Mouse (Mus musculus) layer of hippocampus, adult 9-10 months (tissue): ENCODE measurements around the gene Uaca.
A peak's percentile ranks its signal among the peaks of the same experiment; 100 is the strongest.

Experiments used
- DNase-seq: peaks from one replicate; pipeline ENCODE4 v3.0.0; 2022; ENCODE audit warnings: low spot score

Uaca gene

GRCm38 (mm10) chr9:60837449-60838141 is 43.3 kb downstream of the Uaca start:
- DNase-seq, result no peak

GRCm38 (mm10) chr9:60838331-60838872 is 44.1 kb downstream of the Uaca start:
- DNase-seq, result no peak

- DNase-seq, result no peak
These were observed 47.1 kb downstream of the Uaca start for GRCm38 (mm10) chr9:60841393-60841792.

- DNase-seq, result no peak
These were observed 49.2 kb downstream of the Uaca start for GRCm38 (mm10) chr9:60843415-60844076.

- DNase-seq, result no peak
These were observed 54.4 kb downstream of the Uaca start for GRCm38 (mm10) chr9:60848730-60849129.

- no peak for DNase-seq
These were observed 55.6 kb downstream of the Uaca start for GRCm38 (mm10) chr9:60849986-60850385.

GRCm38 (mm10) chr9:60854196-60854595 is 59.9 kb downstream of the Uaca start:
- no peak for DNase-seq

- DNase-seq, result peak; percentile 61
These were observed 63.5 kb downstream of the Uaca start for GRCm38 (mm10) chr9:60857833-60858232.

GRCm38 (mm10) chr9:60858306-60858960 is 64.1 kb downstream of the Uaca start:
- peak; percentile 20 for DNase-seq

- no peak for DNase-seq
These were observed 64.7 kb downstream of the Uaca start for GRCm38 (mm10) chr9:60859031-60859430.

GRCm38 (mm10) chr9:60861030-60861429 is 66.7 kb downstream of the Uaca start:
- no peak for DNase-seq

- DNase-seq, result no peak
These were observed 70.3 kb downstream of the Uaca start for GRCm38 (mm10) chr9:60864664-60865063.

- DNase-seq, result no peak
These were observed 71.5 kb downstream of the Uaca start for GRCm38 (mm10) chr9:60865866-60866265.

GRCm38 (mm10) chr9:60870451-60870850 is 76.1 kb downstream of the Uaca start:
- DNase-seq, result no peak

- no peak for DNase-seq
These were observed 76.7 kb downstream of the Uaca start for GRCm38 (mm10) chr9:60870919-60871503.

- DNase-seq, result no peak
These were observed 79.1 kb downstream of the Uaca start for GRCm38 (mm10) chr9:60873257-60874054.

GRCm38 (mm10) chr9:60874055-60874392 is 79.7 kb downstream of the Uaca start:
- DNase-seq, result no peak

- no peak for DNase-seq
These were observed 81.7 kb downstream of the Uaca start for GRCm38 (mm10) chr9:60876085-60876484.

- no peak for DNase-seq
These were observed 82.2 kb downstream of the Uaca start for GRCm38 (mm10) chr9:60876531-60876930.

- DNase-seq, result no peak
These were observed 83.8 kb downstream of the Uaca start for GRCm38 (mm10) chr9:60878051-60878557.

GRCm38 (mm10) chr9:60878630-60879029 is 84.3 kb downstream of the Uaca start:
- DNase-seq, result no peak

GRCm38 (mm10) chr9:60885148-60885547 is 90.8 kb downstream of the Uaca start:
- no peak for DNase-seq
